Mouse (Mus musculus) MEL (cell line): Measurements from ENCODE around the gene Hes6. TPM values are rescaled to one million over a fixed set of nuclear protein-coding genes. Genes with fewer than 3 reads are reported as not detected.

Source experiments
- DNase-seq: peaks from one replicate; pipeline ENCODE4 v3.0.0; 2011; ENCODE audit warnings: low read depth, low spot score
- H3K27ac ChIP-seq: 2 replicates; pipeline ENCODE4 v1.5.1; 2012; ENCODE audit warnings: low read depth, mild to moderate bottlenecking, control low read depth, low read length, moderate library complexity; ENCODE audit not compliant: control insufficient read depth
- H3K27me3 ChIP-seq, 2 experiments: fragments of 150-350 bp in 1 of 2; sonication (generic) in 1 of 2; 2 replicates each; pipeline ENCODE4 v1.6.1; 2012; ENCODE audit warnings: low read length in 2 of 2, mild to moderate bottlenecking in 2 of 2, improper control_type of control experiment in 1 of 2, moderate library complexity in 1 of 2; ENCODE audit not compliant: insufficient read depth in 2 of 2, control insufficient read depth in 1 of 2
- H3K36me3 ChIP-seq, 2 experiments: 2 replicates each; pipeline ENCODE4 v1.6.1; 2012 to 2014; ENCODE audit warnings: low read length in 2 of 2, improper control_type of control experiment in 1 of 2, inconsistent platforms in 1 of 2, mild to moderate bottlenecking in 1 of 2; ENCODE audit not compliant: insufficient read depth in 2 of 2, control insufficient read depth in 1 of 2
- H3K4me1 ChIP-seq, 2 experiments: fragments of 150-350 bp in 1 of 2; sonication (generic) in 1 of 2; 2 replicates each; pipeline ENCODE4 v1.6.1; 2012; ENCODE audit warnings: low read length in 2 of 2, improper control_type of control experiment in 1 of 2, mild to moderate bottlenecking in 1 of 2; ENCODE audit not compliant: insufficient read depth in 2 of 2, control insufficient read depth in 1 of 2
- H3K4me3 ChIP-seq, 2 experiments: fragments of 150-350 bp in 1 of 2; sonication (generic) in 1 of 2; 2 replicates each; pipeline ENCODE4 v1.5.1; 2012; ENCODE audit warnings: low read depth in 2 of 2, low read length in 2 of 2, mild to moderate bottlenecking in 2 of 2, moderate library complexity in 2 of 2, control low read depth in 1 of 2, improper control_type of control experiment in 1 of 2; ENCODE audit not compliant: control insufficient read depth in 1 of 2, insufficient read depth in 1 of 2
- H3K79me2 ChIP-seq: 2 replicates; pipeline ENCODE4 v1.6.1; 2012; ENCODE audit warnings: mild to moderate bottlenecking, low read length, moderate library complexity; ENCODE audit not compliant: control insufficient read depth, poor library complexity, insufficient read depth
- H3K9ac ChIP-seq: 2 replicates; pipeline ENCODE4 v1.6.1; 2012; ENCODE audit warnings: low read depth, mild to moderate bottlenecking, control low read depth, low read length, moderate library complexity; ENCODE audit not compliant: control insufficient read depth, poor library complexity, severe bottlenecking
- H3K9me3 ChIP-seq: fragments of 150-350 bp; sonication (generic); replicated peaks from 2 replicates; pipeline ENCODE4 v1.6.1; 2012; ENCODE audit warnings: mild to moderate bottlenecking, low read length, improper control_type of control experiment, moderate library complexity; ENCODE audit not compliant: insufficient read depth
- ELF1 ChIP-seq: IDR thresholded peaks from 2 replicates; pipeline ENCODE4 v1.6.1; 2014; ENCODE audit warnings: low read depth, mild to moderate bottlenecking, inconsistent platforms, low read length, improper control_type of control experiment, moderate library complexity
- ETS1 ChIP-seq: IDR thresholded peaks from 2 replicates; pipeline ENCODE4 v1.6.1; 2012; ENCODE audit warnings: low read depth, mild to moderate bottlenecking, inconsistent platforms, low read length, improper control_type of control experiment, moderate library complexity
- GATA1 ChIP-seq: IDR thresholded peaks from 2 replicates; pipeline ENCODE4 v1.6.1; 2011; ENCODE audit warnings: low read depth, low read length, improper control_type of control experiment
- KAT2A ChIP-seq: conservative IDR thresholded peaks from 2 replicates; pipeline ENCODE4 v1.6.1; 2012; ENCODE audit warnings: low read depth, low read length, improper control_type of control experiment, inconsistent platforms
- MAX ChIP-seq: IDR thresholded peaks from 2 replicates; pipeline ENCODE4 v1.6.1; 2011; ENCODE audit warnings: low read length, improper control_type of control experiment
- MYB ChIP-seq: IDR thresholded peaks from 2 replicates; pipeline ENCODE4 v1.6.1; 2011; ENCODE audit warnings: mild to moderate bottlenecking, low read depth, low read length, improper control_type of control experiment
- NELFE ChIP-seq: IDR thresholded peaks from 2 replicates; pipeline ENCODE4 v1.6.1; 2011; ENCODE audit warnings: low read depth, low read length, improper control_type of control experiment
- POLR2AphosphoS2 ChIP-seq: IDR thresholded peaks from 2 replicates; pipeline ENCODE4 v1.6.1; 2011; ENCODE audit warnings: low read length, improper control_type of control experiment
- POLR2AphosphoS5 ChIP-seq: IDR thresholded peaks from 2 replicates; pipeline ENCODE4 v1.6.1; 2012; ENCODE audit warnings: low read depth, borderline replicate concordance, mild to moderate bottlenecking, inconsistent platforms, low read length, moderate library complexity, mixed read lengths
- RCOR1 ChIP-seq: IDR thresholded peaks from 2 replicates; pipeline ENCODE4 v1.6.1; 2012; ENCODE audit warnings: low read depth, mild to moderate bottlenecking, inconsistent platforms, low read length, improper control_type of control experiment
- SIN3A ChIP-seq: IDR thresholded peaks from 2 replicates; pipeline ENCODE4 v1.6.1; 2012; ENCODE audit warnings: low read length, improper control_type of control experiment, inconsistent platforms
- TAL1 ChIP-seq: IDR thresholded peaks from 2 replicates; pipeline ENCODE4 v1.6.1; 2012; ENCODE audit warnings: mild to moderate bottlenecking, inconsistent platforms, low read length, moderate library complexity, mixed read lengths
- TBP ChIP-seq: IDR thresholded peaks from 2 replicates; pipeline ENCODE4 v1.8.0; 2011; ENCODE audit warnings: low read depth, low read length, improper control_type of control experiment
- TCF12 ChIP-seq: IDR thresholded peaks from 2 replicates; pipeline ENCODE4 v1.6.1; 2014; ENCODE audit warnings: low read depth, mild to moderate bottlenecking, inconsistent platforms, low read length, improper control_type of control experiment, moderate library complexity
- UBTF ChIP-seq: IDR thresholded peaks from 2 replicates; pipeline ENCODE4 v1.6.1; 2012; ENCODE audit warnings: low read depth, mild to moderate bottlenecking, inconsistent platforms, low read length, improper control_type of control experiment, moderate library complexity, borderline replicate concordance; ENCODE audit not compliant: insufficient read depth
- ZC3H11A ChIP-seq: IDR thresholded peaks from 2 replicates; pipeline ENCODE4 v1.6.1; 2012; ENCODE audit warnings: low read depth, mild to moderate bottlenecking, inconsistent platforms, low read length, improper control_type of control experiment
- ZKSCAN1 ChIP-seq: IDR thresholded peaks from 2 replicates; pipeline ENCODE4 v1.6.1; 2012; ENCODE audit warnings: low read depth, mild to moderate bottlenecking, inconsistent platforms, low read length, improper control_type of control experiment, moderate library complexity
- polyA plus RNA-seq, 2 experiments: library from polyadenylated mRNA; stranded (reverse) in 1 of 2; unstranded in 1 of 2; fragments of >175 nt in 1 of 2; fragments of >200 nt in 1 of 2; gene quantifications; 2 replicates each; pipeline versions ENCODE4 v1.2.1 to v1.2.4; 2012; ENCODE audit warnings: low replicate concordance in 2 of 2, low read depth in 1 of 2; ENCODE audit not compliant: insufficient read length in 2 of 2, insufficient read depth in 1 of 2, missing spikeins in 1 of 2
- total RNA-seq: library from RNA; depleted of rRNA; stranded (reverse); fragments of 300-350 nt; gene quantifications from 2 replicates; pipeline ENCODE4 v1.2.3, GENCODE M21; 2012

The Hes6 gene
- total and polyA plus RNA-seq, 3 experiments = 38.8 to 47.9 TPM; not detected in 1

- peak overlapping the region; percentile 79 for H3K9ac ChIP-seq
- H3K4me1 ChIP-seq = peaks cover 0 to 8% of the 10 kb centered on the region in 2 experiments; a peak in 2 of 4 replicates
- peak overlapping the region; percentile 31 to 70; a peak in 3 of 4 replicates for H3K4me3 ChIP-seq
- H3K27me3 ChIP-seq = no peaks in the 10 kb centered on the region
- no peak for DNase-seq
- no peak overlapping the region for H3K27ac ChIP-seq
- 0 out of 4 replicates have a peak, but pooled peaks cover 0 to 2% of the 10 kb centered on the region in 2 experiments for H3K36me3 ChIP-seq
- H3K9me3 ChIP-seq = no peaks in the 10 kb centered on the region
- H3K79me2 ChIP-seq = peaks cover 4% of the 10 kb centered on the region
- TF ChIP-seq TAL1 (no peak), NELFE (no peak), POLR2AphosphoS2 (no peak), UBTF (no peak), ELF1 (no peak), MAX (no peak), SIN3A (no peak), KAT2A (no peak)
These were observed 48.0 kb downstream of the Hes6 start for GRCm38 (mm10) chr1:91365816-91366214.

GRCm38 (mm10) chr1:91364822-91365644 is 48.8 kb downstream of the Hes6 start:
- no peaks in the 10 kb centered on the region for H3K9me3 ChIP-seq
- no peak overlapping the region for H3K9ac ChIP-seq
- peaks cover 4% of the 10 kb centered on the region for H3K79me2 ChIP-seq
- no peak overlapping the region for H3K27ac ChIP-seq
- peaks cover 0 to 8% of the 10 kb centered on the region in 2 experiments; a peak in 2 of 4 replicates for H3K4me1 ChIP-seq
- TF ChIP-seq ZC3H11A = no peak
- TF ChIP-seq RCOR1 = no peak
- TF ChIP-seq ETS1 = no peak
- TF ChIP-seq POLR2AphosphoS2 = no peak
- TF ChIP-seq ZKSCAN1 = no peak
- 0 out of 4 replicates have a peak, but pooled peaks cover 0 to 2% of the 10 kb centered on the region in 2 experiments for H3K36me3 ChIP-seq
- H3K4me3 ChIP-seq = no peak overlapping the region
- H3K27me3 ChIP-seq = no peaks in the 10 kb centered on the region
- no peak for DNase-seq

- H3K27me3 ChIP-seq = no peaks in the 10 kb centered on the region; a peak in 1 of 4 replicates
- H3K9ac ChIP-seq = no peak overlapping the region
- H3K9me3 ChIP-seq = no peaks in the 10 kb centered on the region
- H3K36me3 ChIP-seq = 0 out of 4 replicates have a peak, but pooled peaks cover 0 to 2% of the 10 kb centered on the region in 2 experiments
- DNase-seq = no peak
- peaks cover 4% of the 10 kb centered on the region for H3K79me2 ChIP-seq
- H3K4me1 ChIP-seq = peaks cover 0 to 6% of the 10 kb centered on the region in 2 experiments; a peak in 2 of 4 replicates
- H3K27ac ChIP-seq = no peak overlapping the region
- H3K4me3 ChIP-seq = no peak overlapping the region
- TF ChIP-seq POLR2AphosphoS5 (no peak), TCF12 (no peak), ELF1 (no peak), ZC3H11A (no peak), MYB (no peak), GATA1 (no peak), ZKSCAN1 (no peak), TBP (no peak)
These were observed 51.7 kb downstream of the Hes6 start for GRCm38 (mm10) chr1:91362113-91362512.
